Mouse (Mus musculus) heart, embryonic 11.5 days (tissue): ENCODE measurements around the gene Bcas3. TPM values are rescaled to one million over a fixed set of nuclear protein-coding genes. Genes with fewer than 3 reads are reported as not detected.

Experiments used
- ATAC-seq: fragments of 200-750 bp; cut with Nextera tagmentation; replicated peaks from 2 replicates; pipeline ENCODE4 v1.8.0; 2017; ENCODE audit warnings: moderate library complexity; ENCODE audit not compliant: insufficient number of reproducible peaks, low FRiP score, low TSS enrichment
- H3K27ac ChIP-seq: fragments of 300-500 bp; sonication (generic); 2 replicates; pipeline ENCODE4 v1.5.1; 2014; ENCODE audit warnings: mild to moderate bottlenecking, low read depth, low read length
- H3K27me3 ChIP-seq: fragments of 300-500 bp; sonication (generic); 2 replicates; pipeline ENCODE4 v1.6.1; 2014; ENCODE audit warnings: mild to moderate bottlenecking, low read length, mixed read lengths; ENCODE audit not compliant: control insufficient read depth, insufficient read depth
- H3K36me3 ChIP-seq: fragments of 300-500 bp; sonication (generic); 2 replicates; pipeline ENCODE4 v1.6.1; 2014; ENCODE audit warnings: mild to moderate bottlenecking, low read length, moderate library complexity, mixed read lengths; ENCODE audit not compliant: control insufficient read depth, insufficient read depth
- H3K4me1 ChIP-seq: fragments of 300-500 bp; sonication (generic); 2 replicates; pipeline ENCODE4 v1.6.1; 2014; ENCODE audit warnings: low read length; ENCODE audit not compliant: control insufficient read depth, insufficient read depth
- H3K4me2 ChIP-seq: fragments of 300-500 bp; sonication (generic); 2 replicates; pipeline ENCODE4 v1.6.1; 2014; ENCODE audit warnings: mild to moderate bottlenecking, moderate library complexity
- H3K4me3 ChIP-seq: fragments of 300-500 bp; sonication (generic); 2 replicates; pipeline ENCODE4 v1.5.1; 2014; ENCODE audit warnings: low read depth, low read length
- H3K9ac ChIP-seq: fragments of 300-500 bp; sonication (generic); 2 replicates; pipeline ENCODE4 v1.6.1; 2014; ENCODE audit warnings: mild to moderate bottlenecking, low read depth, low read length, moderate library complexity
- H3K9me3 ChIP-seq: fragments of 300-500 bp; sonication (generic); replicated peaks from 2 replicates; pipeline ENCODE4 v1.6.1; 2016; ENCODE audit warnings: low read length; ENCODE audit not compliant: control insufficient read depth
- WGBS: fragments of 180-500 bp; shearing (Covaris S2); extraction: QIAGEN DNeasy Blood & Tissue Kit; methylation state at CpG from one replicate; pipeline ENCODE4 v1.1.7; 2014; ENCODE audit not compliant: insufficient replicate concordance; 5-methylcytosine and 5-hydroxymethylcytosine counted together
- polyA plus RNA-seq: library from polyadenylated mRNA; unstranded; fragments of >200 nt; fragmentation: Nextera tagmentation; extraction: Ambion mirVana; gene quantifications from 2 replicates; pipeline ENCODE4 v1.2.1, GENCODE M21; 2014

The Bcas3 gene
- polyA plus RNA-seq, 1 experiment from 2014 or later: 22.8 TPM

- H3K27me3 ChIP-seq: peaks cover 49% of the 10 kb centered on the region
- WGBS: 79% methylated on average over 11 of the region's 11 CpGs
Measured at GRCm38 (mm10) chr11:85807353-85807752, 454.4 kb downstream of the Bcas3 start.

GRCm38 (mm10) chr11:85811229-85811628 lies 458.3 kb downstream of the Bcas3 start:
- WGBS: 55% methylated on average over 4 of the region's 4 CpGs
- peaks cover 47% of the 10 kb centered on the region for H3K27me3 ChIP-seq
- no peak overlapping the region for H3K9ac ChIP-seq
- H3K9me3 ChIP-seq: no peaks in the 10 kb centered on the region
- no peaks in the 10 kb centered on the region for H3K36me3 ChIP-seq
- no peak overlapping the region for H3K4me2 ChIP-seq
- no peak overlapping the region for H3K27ac ChIP-seq
- no peak for ATAC-seq
- peaks cover 23% of the 10 kb centered on the region for H3K4me1 ChIP-seq
- no peak overlapping the region for H3K4me3 ChIP-seq

More at GRCm38 (mm10) chr11:85807353-85807752, 454.4 kb downstream of the Bcas3 start:
- Histone ChIP-seq H3K9me3 (no peaks in the 10 kb centered on the region), H3K9ac (no peak overlapping the region), H3K4me1 (peaks cover 23% of the 10 kb centered on the region), H3K27ac (no peak overlapping the region), H3K4me3 (no peak overlapping the region), H3K4me2 (no peak overlapping the region), H3K36me3 (no peaks in the 10 kb centered on the region)
- no peak for ATAC-seq

DNA sequence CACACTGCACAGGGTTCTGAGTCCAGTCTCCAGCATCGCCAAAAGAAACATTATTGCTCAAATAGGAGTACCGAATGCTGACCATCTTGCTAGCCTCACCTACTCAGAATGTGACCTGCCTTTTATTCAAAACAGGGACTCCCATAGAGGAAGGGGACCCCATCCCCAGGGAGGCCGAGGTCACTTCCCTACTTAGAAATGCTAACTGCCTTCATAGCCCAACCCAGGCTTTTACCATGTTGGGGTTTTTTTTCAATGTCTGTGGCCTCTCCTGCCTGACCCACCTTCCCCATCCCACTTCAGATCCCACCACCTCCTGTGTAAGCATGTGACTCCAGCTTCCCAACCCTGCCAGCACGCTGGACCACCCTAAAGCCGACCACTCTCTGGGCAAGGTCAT lies 458.7 kb downstream of the Bcas3 start:
- no peak for ATAC-seq
- no peak overlapping the region for H3K4me2 ChIP-seq
- WGBS: 83% methylated on average over 5 of the region's 5 CpGs
- H3K27ac ChIP-seq: no peak overlapping the region
- no peaks in the 10 kb centered on the region for H3K9me3 ChIP-seq
- H3K9ac ChIP-seq: no peak overlapping the region
- peaks cover 50% of the 10 kb centered on the region for H3K27me3 ChIP-seq
- H3K36me3 ChIP-seq: no peaks in the 10 kb centered on the region
- H3K4me1 ChIP-seq: peaks cover 23% of the 10 kb centered on the region
- no peak overlapping the region for H3K4me3 ChIP-seq

DNA sequence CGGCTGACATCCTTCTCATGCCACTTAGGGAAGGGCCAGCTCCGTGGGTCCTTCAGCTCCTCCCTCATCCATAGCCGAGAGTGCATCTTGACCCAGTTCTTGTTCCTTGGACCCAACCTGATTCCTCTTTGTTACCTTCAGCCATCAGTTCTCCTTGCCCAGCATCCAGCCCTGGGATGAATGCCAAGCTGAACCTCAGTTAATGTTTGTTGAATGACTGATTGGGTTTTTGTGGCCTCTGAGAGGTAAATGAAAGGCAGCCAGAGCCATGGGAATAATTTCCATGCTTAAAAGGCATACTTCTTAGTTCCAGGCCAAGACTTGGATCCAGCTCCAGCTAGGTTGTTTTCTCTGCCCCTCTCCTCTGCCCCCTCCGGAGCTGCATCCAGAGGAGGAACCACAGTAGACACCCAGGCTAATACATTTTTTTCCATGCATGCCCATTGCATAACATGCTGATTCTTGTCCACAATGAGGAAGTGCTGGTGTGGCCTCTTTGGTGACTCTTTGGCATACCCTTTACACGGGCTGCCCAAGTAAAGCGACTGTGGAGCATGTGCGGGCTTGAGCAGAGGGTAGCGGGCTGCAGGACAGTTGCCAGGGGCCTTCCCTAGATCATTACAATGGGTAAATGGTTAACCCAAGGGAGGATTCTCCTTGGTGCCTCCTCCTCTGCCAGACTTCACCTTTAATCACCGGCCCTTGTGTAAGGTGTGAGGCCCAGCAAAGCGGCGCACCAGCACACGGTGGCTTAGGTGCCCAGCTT lies 459.4 kb downstream of the Bcas3 start:
- Histone ChIP-seq H3K36me3 (no peaks in the 10 kb centered on the region), H3K27ac (no peak overlapping the region), H3K4me1 (peaks cover 24% of the 10 kb centered on the region), H3K4me2 (no peak overlapping the region), H3K9ac (no peak overlapping the region), H3K27me3 (peaks cover 50% of the 10 kb centered on the region), H3K4me3 (no peak overlapping the region), H3K9me3 (no peaks in the 10 kb centered on the region)
- WGBS: 84% methylated on average over 12 of the region's 12 CpGs
- no peak for ATAC-seq

DNA sequence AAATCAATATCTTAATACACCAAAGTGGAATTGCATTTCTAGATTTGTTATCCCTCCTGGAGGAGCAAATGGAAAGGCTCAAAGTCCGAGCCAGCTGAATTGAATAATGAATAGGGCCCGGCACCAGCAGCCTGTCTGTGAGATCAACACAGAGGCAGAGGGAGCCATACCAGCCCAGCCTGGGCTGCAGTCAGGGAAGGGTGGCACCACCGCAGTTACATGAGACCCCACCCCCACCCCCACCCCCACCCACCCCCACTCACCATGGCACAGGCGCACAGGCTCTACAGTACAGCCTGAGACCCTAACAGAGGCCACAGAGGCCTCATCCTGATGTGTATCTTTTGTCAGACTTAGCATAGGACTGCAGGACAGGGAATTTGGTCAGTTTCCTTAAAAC lies 461.7 kb downstream of the Bcas3 start:
- 34% methylated on average over 4 of the region's 4 CpGs for WGBS
- no peak overlapping the region for H3K4me2 ChIP-seq
- no peaks in the 10 kb centered on the region for H3K9me3 ChIP-seq
- no peaks in the 10 kb centered on the region for H3K36me3 ChIP-seq
- H3K4me3 ChIP-seq: no peak overlapping the region
- ATAC-seq: no peak
- peaks cover 44% of the 10 kb centered on the region for H3K4me1 ChIP-seq
- no peak overlapping the region for H3K9ac ChIP-seq
- peaks cover 51% of the 10 kb centered on the region for H3K27me3 ChIP-seq
- H3K27ac ChIP-seq: no peak overlapping the region

GRCm38 (mm10) chr11:85816471-85816870 lies 463.5 kb downstream of the Bcas3 start:
- no peaks in the 10 kb centered on the region for H3K36me3 ChIP-seq
- peaks cover 44% of the 10 kb centered on the region for H3K4me1 ChIP-seq
- no peak overlapping the region for H3K4me2 ChIP-seq
- H3K27ac ChIP-seq: no peak overlapping the region
- no peak overlapping the region for H3K4me3 ChIP-seq
- 74% methylated on average over 5 of the region's 5 CpGs for WGBS
- no peak for ATAC-seq
- peaks cover 40% of the 10 kb centered on the region for H3K27me3 ChIP-seq
- H3K9me3 ChIP-seq: no peaks in the 10 kb centered on the region
- H3K9ac ChIP-seq: no peak overlapping the region

DNA sequence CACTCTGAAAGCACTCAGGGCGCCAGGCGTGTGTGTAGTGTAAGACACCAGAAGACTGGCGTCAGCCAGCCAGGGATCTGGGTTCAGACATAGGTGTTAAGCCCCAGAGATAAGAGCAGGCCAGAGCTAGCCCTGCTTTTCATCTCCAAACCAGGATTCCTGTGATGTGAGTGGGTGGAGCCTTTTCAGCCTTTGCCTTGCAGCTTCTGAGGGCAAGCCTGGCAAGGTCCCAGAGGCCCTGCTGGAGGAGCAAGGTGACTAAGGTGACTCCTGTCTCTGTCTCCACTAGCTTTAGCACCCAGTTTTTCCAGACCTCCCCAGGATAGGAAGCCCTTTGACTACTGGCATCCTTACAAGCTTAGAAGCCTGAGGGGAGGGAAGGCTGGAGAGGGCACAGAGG lies 465.4 kb downstream of the Bcas3 start:
- H3K9ac ChIP-seq: no peak overlapping the region

DNA sequence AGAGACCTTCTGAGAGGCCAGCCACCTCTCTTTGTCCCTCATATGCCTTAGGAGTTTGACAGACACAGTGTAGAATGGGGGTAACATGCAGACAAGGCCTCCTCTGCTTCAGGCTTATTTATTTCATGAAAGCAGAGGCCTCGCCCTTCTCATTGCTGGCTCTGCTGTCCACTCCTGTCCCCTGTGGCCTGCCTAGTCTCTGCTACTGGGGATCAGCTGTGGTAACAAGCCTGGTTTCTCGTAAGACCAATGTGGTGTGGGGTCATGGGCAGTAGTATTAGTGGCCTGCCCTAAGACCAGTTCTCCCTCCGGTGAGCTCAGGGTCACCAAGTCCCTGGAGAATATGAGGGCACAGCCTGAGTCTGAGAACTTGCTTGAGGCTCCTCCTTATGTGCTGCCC lies 468.0 kb downstream of the Bcas3 start:
- H3K36me3 ChIP-seq: no peaks in the 10 kb centered on the region
- H3K4me1 ChIP-seq: peaks cover 51% of the 10 kb centered on the region
- no peak overlapping the region for H3K4me3 ChIP-seq
- H3K9me3 ChIP-seq: no peaks in the 10 kb centered on the region
- peaks cover 37% of the 10 kb centered on the region for H3K27me3 ChIP-seq
- H3K4me2 ChIP-seq: no peak overlapping the region
- H3K27ac ChIP-seq: no peak overlapping the region
- H3K9ac ChIP-seq: no peak overlapping the region
- no peak for ATAC-seq
- 70% methylated on average over 3 of the region's 3 CpGs for WGBS

More for the DNA sequence above, 465.4 kb downstream of the Bcas3 start:
- Histone ChIP-seq H3K4me2 (no peak overlapping the region), H3K4me3 (no peak overlapping the region), H3K27me3 (peaks cover 27% of the 10 kb centered on the region), H3K4me1 (peaks cover 52% of the 10 kb centered on the region), H3K27ac (peak overlapping the region; percentile 13; the same call in 1 of the 2 replicates), H3K9me3 (no peaks in the 10 kb centered on the region), H3K36me3 (no peaks in the 10 kb centered on the region)
- WGBS: 16% methylated on average over 3 of the region's 3 CpGs
- ATAC-seq: peak; percentile 56; the same call in 1 of the 2 replicates

- Histone ChIP-seq H3K4me3 (no peak overlapping the region), H3K27me3 (peaks cover 39% of the 10 kb centered on the region), H3K36me3 (no peaks in the 10 kb centered on the region), H3K9ac (no peak overlapping the region), H3K4me2 (no peak overlapping the region), H3K4me1 (peaks cover 57% of the 10 kb centered on the region), H3K9me3 (no peaks in the 10 kb centered on the region), H3K27ac (no peak overlapping the region)
- 66% methylated on average over 9 of the region's 9 CpGs for WGBS
- ATAC-seq: no peak
Measured at GRCm38 (mm10) chr11:85821659-85822058, 468.7 kb downstream of the Bcas3 start.
